Mouse (Mus musculus) thymus, adult 2 months (tissue): ENCODE results near the gene Mesd.

Experiments used
- CTCF ChIP-seq: fragments of 200-500 bp; IDR thresholded peaks from 2 replicates; pipeline ENCODE4 v1.5.1; 2012; ENCODE audit warnings: mild to moderate bottlenecking, control low read depth, low read length, moderate library complexity, borderline replicate concordance; ENCODE audit not compliant: control insufficient read depth, poor library complexity, insufficient read depth; ENCODE audit errors: extremely low read depth
- POLR2A ChIP-seq: fragments of 200-500 bp; IDR thresholded peaks from 2 replicates; pipeline ENCODE4 v1.6.1; 2012; ENCODE audit warnings: mild to moderate bottlenecking, low read length, control low read depth, moderate library complexity; ENCODE audit not compliant: control insufficient read depth, poor library complexity, insufficient read depth; ENCODE audit errors: extremely low read depth

GRCm38 (mm10) chr7:83939017-83939721, 54.9 kb downstream of the Mesd start:
- TF ChIP-seq CTCF (no peak), POLR2A (no peak)
